Mouse (Mus musculus) G1E (cell line): ENCODE data around the gene Lmo3. TPM values are rescaled to one million over a fixed set of nuclear protein-coding genes. Genes with fewer than 3 reads are reported as not detected.

Source experiments
- ATAC-seq: 2 replicates; pipeline ENCODE4 v1.8.0; 2016; ENCODE audit warnings: mild to moderate bottlenecking; ENCODE audit not compliant: insufficient number of reproducible peaks, poor library complexity, low FRiP score, severe bottlenecking; ENCODE audit errors: extremely low read depth
- DNase-seq: peaks from one replicate; pipeline ENCODE4 v3.0.0; 2012; ENCODE audit warnings: low spot score
- H3K27me3 ChIP-seq: 2 replicates; pipeline ENCODE4 v1.6.1; 2012; ENCODE audit warnings: mild to moderate bottlenecking, low read length, inconsistent platforms; ENCODE audit not compliant: insufficient read depth
- H3K36me3 ChIP-seq: replicated peaks from 2 replicates; pipeline ENCODE3; 2012; ENCODE audit warnings: mild to moderate bottlenecking, inconsistent platforms
- H3K4me1 ChIP-seq: 2 replicates; pipeline ENCODE4 v1.6.1; 2012; ENCODE audit warnings: low read depth, low read length, inconsistent platforms, mixed read lengths; ENCODE audit not compliant: insufficient read depth
- H3K4me3 ChIP-seq: 2 replicates; pipeline ENCODE4 v1.5.1; 2012; ENCODE audit warnings: low read depth, mild to moderate bottlenecking, inconsistent platforms, low read length, moderate library complexity, mixed read lengths
- H3K9me3 ChIP-seq: replicated peaks from 2 replicates; pipeline ENCODE4 v1.6.1; 2012; ENCODE audit warnings: inconsistent platforms
- CTCF ChIP-seq: IDR thresholded peaks from 2 replicates; pipeline ENCODE4 v1.5.1; 2012; ENCODE audit warnings: low read depth, low read length, inconsistent platforms, mixed read lengths
- GATA1 ChIP-seq: IDR thresholded peaks from 2 replicates; pipeline ENCODE4 v1.6.1; 2012; ENCODE audit warnings: borderline replicate concordance, low read length, inconsistent platforms, mixed read lengths
- GATA2 ChIP-seq: IDR thresholded peaks from 2 replicates; pipeline ENCODE4 v1.6.1; 2012; ENCODE audit warnings: low read depth, low read length, inconsistent platforms, borderline replicate concordance
- POLR2AphosphoS5 ChIP-seq: IDR thresholded peaks from 2 replicates; pipeline ENCODE4 v1.6.1; 2012; ENCODE audit warnings: low read depth, low read length, inconsistent platforms; ENCODE audit not compliant: insufficient replicate concordance
- TAL1 ChIP-seq: conservative IDR thresholded peaks from 2 replicates; pipeline ENCODE4 v1.6.1; 2012; ENCODE audit warnings: low read depth, low read length, inconsistent platforms, mixed read lengths
- polyA plus RNA-seq: library from polyadenylated mRNA; stranded (reverse); fragments of >175 nt; gene quantifications from 2 replicates; pipeline ENCODE4 v1.2.3, GENCODE M21; 2012
- total RNA-seq, 2 experiments: library from RNA; stranded (forward) in 1 of 2; stranded (reverse) in 1 of 2; fragments of 200-1000 nt in 1 of 2; fragments of >200 nt in 1 of 2; fragmentation: Nextera tagmentation in 1 of 2; gene quantifications; 2 replicates each; pipeline ENCODE4 v1.2.3; 2014 to 2017

Lmo3 gene
- total and polyA plus RNA-seq, 3 experiments = 0.44 TPM; not detected in 2

DNA sequence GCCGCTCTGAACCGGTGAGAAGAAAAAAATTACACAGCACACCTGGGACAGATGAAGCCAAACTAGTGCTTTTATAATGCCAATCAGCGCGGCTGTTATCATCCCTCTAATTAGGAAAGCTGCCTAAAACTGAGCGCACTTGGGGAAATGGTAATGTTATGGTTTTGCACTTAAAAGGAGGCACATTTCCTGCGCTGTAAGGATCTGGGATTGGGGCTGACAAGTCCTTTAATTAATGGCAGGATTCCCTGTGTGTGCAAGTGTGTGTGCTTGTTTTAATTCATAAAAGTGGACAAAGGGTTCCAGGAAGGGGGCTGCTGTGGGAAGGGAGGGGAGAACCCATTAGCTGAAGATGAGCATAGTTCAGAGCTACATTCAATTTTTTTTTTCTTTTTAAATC, 154.4 kb downstream of the Lmo3 start:
- Histone ChIP-seq H3K27me3 (no peaks in the 10 kb centered on the region), H3K9me3 (peaks cover 18% of the 10 kb centered on the region), H3K36me3 (no peaks in the 10 kb centered on the region), H3K4me3 (no peak overlapping the region), H3K4me1 (no peaks in the 10 kb centered on the region)
- ATAC-seq = no peak
- no peak for DNase-seq
- TF ChIP-seq GATA1 = no peak
- no peak for TF ChIP-seq GATA2
- no peak for TF ChIP-seq CTCF
- no peak for TF ChIP-seq TAL1
- no peak for TF ChIP-seq POLR2AphosphoS5

DNA sequence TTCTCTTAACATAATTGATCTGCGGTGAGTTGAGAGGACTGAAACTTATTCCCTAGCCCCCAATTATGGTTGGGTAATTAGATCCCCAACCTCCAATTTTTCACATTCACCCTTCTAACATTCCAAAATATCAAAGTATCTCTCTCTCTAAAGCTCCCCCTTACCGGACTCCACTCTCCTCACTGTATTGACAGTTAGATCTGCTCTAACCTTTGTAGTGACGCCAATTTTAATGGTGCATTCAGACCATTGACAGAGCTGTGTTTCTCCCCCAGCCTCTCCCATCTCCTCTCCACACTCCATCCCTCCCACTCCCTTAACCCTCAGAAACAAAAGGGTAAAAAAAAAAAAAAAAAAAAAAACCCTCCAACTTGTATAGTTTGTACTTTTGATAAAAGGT, 154.9 kb downstream of the Lmo3 start:
- DNase-seq (no peak), ATAC-seq (no peak)
- Histone ChIP-seq H3K9me3 (peaks cover 22% of the 10 kb centered on the region), H3K4me1 (no peaks in the 10 kb centered on the region), H3K36me3 (no peaks in the 10 kb centered on the region), H3K4me3 (no peak overlapping the region), H3K27me3 (no peaks in the 10 kb centered on the region)
- TF ChIP-seq POLR2AphosphoS5 (no peak), CTCF (no peak), GATA1 (no peak), GATA2 (no peak), TAL1 (no peak)

DNA sequence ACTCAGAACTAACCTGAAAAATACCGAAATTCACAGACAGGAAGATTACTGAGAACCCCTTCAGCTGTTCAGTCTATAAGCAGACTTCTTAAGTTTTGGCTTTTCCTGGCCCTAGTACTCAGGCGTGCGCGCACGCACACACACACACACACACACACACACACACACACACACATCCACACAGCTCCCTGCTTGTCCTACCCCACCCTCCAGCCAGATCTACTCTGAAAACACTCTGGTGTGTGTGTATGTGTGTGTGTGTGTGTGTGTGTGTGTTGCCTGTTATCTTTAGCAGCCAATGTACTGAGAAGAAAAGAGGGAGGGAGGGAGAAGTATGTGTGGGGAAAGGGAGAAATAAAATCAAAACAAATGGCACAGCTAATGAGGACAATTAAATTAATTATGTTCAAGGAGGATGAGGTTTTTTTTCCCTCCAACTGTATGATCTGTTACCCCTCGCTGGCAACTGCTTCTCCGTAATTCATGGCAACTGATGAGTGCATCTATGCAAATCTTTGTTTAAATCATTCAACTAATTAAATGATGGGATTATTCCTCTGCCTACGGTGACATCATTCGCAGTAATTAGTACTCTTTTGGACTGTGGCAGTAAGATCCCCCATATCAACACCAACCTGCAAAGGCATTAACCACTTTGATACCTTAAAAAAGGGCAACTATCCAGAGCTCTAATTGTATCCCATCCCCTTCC, 157.1 kb downstream of the Lmo3 start:
- no peaks in the 10 kb centered on the region for H3K36me3 ChIP-seq
- H3K4me1 ChIP-seq = no peaks in the 10 kb centered on the region
- H3K4me3 ChIP-seq = no peak overlapping the region
- ATAC-seq = no peak
- DNase-seq = no peak
- H3K9me3 ChIP-seq = peaks cover 35% of the 10 kb centered on the region
- H3K27me3 ChIP-seq = no peaks in the 10 kb centered on the region
- TF ChIP-seq TAL1 (no peak), CTCF (no peak), GATA2 (no peak), POLR2AphosphoS5 (no peak), GATA1 (no peak)

DNA sequence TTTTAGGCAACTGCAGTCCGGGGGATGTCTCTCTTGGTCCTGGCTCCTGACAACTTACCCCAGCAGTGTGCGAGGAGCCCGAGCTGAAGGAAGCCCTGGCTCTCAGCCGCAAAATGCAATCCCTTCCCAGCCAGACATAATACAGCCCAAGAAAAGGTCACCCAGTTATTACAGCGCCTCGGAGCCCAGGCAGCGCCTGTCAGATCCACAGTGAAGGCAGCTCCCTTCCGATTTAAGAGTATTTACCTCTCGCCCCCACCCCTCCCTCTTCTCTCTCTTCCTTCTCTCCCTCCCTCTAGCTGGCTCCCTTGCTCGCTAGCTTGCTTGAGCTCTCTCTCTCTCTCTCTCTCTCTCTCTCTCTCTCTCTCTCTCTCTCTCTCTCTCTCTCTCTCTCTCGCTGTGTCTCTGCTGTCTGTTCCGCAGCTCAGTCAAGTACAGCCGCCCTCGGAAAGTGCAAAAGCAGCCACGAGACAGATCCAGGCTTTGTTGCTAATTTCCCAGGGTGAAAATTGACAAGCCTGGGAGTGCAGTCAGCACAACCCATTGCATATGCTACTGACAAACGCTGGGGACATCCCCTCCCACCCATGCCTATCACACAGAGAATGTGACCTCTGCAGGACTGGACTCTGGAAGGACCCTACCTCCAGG, 159.0 kb downstream of the Lmo3 start:
- no peak for ATAC-seq
- Histone ChIP-seq H3K4me3 (no peak overlapping the region), H3K36me3 (no peaks in the 10 kb centered on the region)

DNA sequence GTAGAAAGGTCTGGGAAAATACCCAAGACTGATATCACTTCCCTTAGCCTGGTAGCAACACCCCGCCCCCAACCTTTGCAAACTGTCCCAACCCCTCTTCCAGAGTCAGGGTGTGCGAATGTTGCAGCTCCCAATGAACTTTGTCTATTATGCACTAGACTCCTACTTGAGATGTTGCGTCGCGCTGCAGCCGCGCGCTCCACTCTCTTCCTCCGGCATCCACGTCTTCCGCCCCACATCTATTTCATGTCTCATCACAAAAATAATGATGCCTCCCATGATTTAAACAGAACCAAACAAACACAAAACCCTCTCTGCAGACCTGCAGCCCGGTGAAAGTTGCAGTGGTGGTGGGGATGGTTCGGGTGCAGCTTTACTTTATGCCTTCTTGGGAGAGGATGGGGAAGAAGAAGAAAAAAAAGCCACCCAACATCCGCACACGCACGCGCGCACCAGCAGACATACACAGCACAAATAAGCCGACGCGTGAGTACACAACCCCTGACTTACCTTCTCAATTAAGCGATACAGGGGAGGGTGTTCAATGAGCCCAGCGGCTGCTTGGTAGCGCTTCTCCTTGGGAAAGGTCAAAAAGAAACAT, 159.7 kb downstream of the Lmo3 start:
- no peak for TF ChIP-seq GATA1
- TF ChIP-seq POLR2AphosphoS5 = no peak
- no peak for TF ChIP-seq TAL1
- TF ChIP-seq GATA2 = no peak
- TF ChIP-seq CTCF = no peak
- DNase-seq (no peak), ATAC-seq (no peak)
- Histone ChIP-seq H3K36me3 (no peaks in the 10 kb centered on the region), H3K4me1 (no peaks in the 10 kb centered on the region), H3K9me3 (peaks cover 36% of the 10 kb centered on the region), H3K27me3 (no peaks in the 10 kb centered on the region), H3K4me3 (no peak overlapping the region)

More for the DNA sequence above, 159.0 kb downstream of the Lmo3 start:
- DNase-seq = no peak
- Histone ChIP-seq H3K4me1 (no peaks in the 10 kb centered on the region), H3K9me3 (peaks cover 36% of the 10 kb centered on the region), H3K27me3 (no peaks in the 10 kb centered on the region)
- TF ChIP-seq TAL1 (no peak), GATA2 (no peak), CTCF (no peak), GATA1 (no peak), POLR2AphosphoS5 (no peak)

DNA sequence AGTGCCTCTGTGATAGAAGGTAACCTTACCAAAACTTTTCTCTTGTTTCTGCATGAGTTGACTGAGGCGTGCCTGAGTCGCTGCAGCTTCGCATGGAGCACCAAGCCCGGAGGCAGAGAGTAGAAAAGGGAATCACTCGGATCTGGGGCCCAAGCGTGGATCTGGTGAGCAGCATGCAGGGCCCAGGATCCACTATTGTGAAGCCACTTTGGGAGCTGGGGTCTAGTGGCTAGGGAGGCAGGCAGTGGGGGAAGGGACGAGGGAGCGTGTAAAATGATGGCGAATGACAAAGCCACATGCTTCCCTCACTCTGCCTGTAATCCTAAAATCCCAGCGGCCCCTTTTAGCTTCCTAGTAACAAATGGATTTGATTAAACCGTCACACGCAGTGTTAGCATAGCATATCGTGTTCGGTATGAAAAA, 160.6 kb downstream of the Lmo3 start:
- DNase-seq (no peak), ATAC-seq (no peak)
- H3K9me3 ChIP-seq = peaks cover 34% of the 10 kb centered on the region
- no peak overlapping the region for H3K4me3 ChIP-seq
- H3K4me1 ChIP-seq = no peaks in the 10 kb centered on the region
- H3K36me3 ChIP-seq = no peaks in the 10 kb centered on the region
- TF ChIP-seq GATA1 (no peak), GATA2 (no peak), CTCF (no peak), POLR2AphosphoS5 (no peak), TAL1 (no peak)
- H3K27me3 ChIP-seq = no peaks in the 10 kb centered on the region

DNA sequence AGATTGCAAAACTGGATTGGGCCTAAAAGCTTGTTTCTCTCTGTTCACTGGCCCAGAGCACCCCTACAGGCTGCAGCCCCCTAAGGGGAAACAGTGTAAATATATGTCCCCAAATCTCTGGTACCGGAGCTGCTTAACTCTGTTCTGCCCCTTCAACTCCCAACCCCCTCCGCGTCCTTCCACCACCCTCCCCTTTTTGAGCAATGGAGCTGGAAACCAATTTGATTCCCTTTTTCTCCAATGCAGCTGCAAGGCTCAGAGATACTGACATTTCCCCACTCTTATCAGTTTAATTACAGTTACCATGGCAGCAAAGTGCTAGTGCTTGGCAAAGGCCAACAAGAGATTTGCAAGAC, 161.3 kb downstream of the Lmo3 start:
- Histone ChIP-seq H3K4me1 (no peaks in the 10 kb centered on the region), H3K9me3 (peaks cover 37% of the 10 kb centered on the region), H3K4me3 (no peak overlapping the region), H3K36me3 (no peaks in the 10 kb centered on the region), H3K27me3 (no peaks in the 10 kb centered on the region)
- ATAC-seq (no peak), DNase-seq (no peak)
- no peak for TF ChIP-seq GATA2
- TF ChIP-seq GATA1 = no peak
- no peak for TF ChIP-seq POLR2AphosphoS5
- no peak for TF ChIP-seq CTCF
- no peak for TF ChIP-seq TAL1
